Mouse (Mus musculus): ENCODE measurements around the gene Hdac5. TPM values are rescaled to one million over a fixed set of nuclear protein-coding genes. Genes with fewer than 3 reads are reported as not detected.

Hdac5 gene
- polyA plus RNA-seq (2016; fragmentation: Nextera tagmentation; extraction: Ambion mirVana), result 21.7 and 23.1 TPM in 2 replicates

DNA sequence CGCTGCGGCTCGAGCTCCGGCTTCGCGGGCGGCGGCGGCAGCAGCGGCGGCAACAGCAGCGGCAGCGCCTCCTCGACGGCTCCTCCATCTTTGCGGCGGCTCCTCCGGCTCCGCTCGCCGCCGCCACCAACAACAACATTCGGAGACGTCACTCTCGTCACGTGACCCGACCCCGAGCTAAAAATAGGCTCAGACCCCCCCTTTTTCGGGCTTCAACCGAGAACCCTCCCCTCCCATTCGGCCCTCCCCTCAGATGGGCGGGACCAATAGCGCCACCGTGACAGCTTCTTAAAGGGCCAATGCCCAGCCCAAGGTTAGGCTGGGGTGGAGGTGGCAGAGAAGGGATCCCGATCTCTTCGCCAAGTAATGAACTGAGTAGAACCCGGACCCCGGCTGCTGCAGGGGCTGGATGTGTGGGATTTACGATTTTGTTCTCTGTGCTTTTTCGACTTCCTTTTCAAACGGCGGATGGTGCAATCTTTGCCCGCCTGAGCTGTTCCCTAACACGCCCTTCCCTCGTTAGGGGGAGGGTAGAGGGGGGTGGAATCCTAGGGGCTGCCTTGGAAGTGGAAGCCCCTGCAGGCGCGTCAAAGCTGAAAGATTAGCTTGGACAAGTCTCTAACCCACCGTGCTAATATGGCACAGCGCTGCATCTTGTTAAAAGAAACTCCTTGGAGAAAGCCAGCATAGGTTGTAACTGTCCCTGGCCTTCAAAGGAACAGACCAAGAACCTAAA, at the start of gene Hdac5:
Hdac5 (minus strand) TSS at position 161 of the 736 bp plus-strand sequence.
- H3K27me3 ChIP-seq (replicated peaks), result peaks cover 44% of the 10 kb centered on the region
- WGBS (ENCODE audit: insufficient replicate concordance), result under 1% methylated on average over 46 of the region's 49 CpGs
- ATAC-seq, result peak; percentile 94
- peak within 1 kb of the TSS; percentile 89 for H3K4me3 ChIP-seq
- H3K4me2 ChIP-seq, result peak within 1 kb of the TSS; percentile 98
- H3K4me1 ChIP-seq, result peaks cover 36% of the 10 kb centered on the region
- peak within 1 kb of the TSS; percentile 93 for H3K9ac ChIP-seq
- H3K9me3 ChIP-seq (replicated peaks), result no peaks in the 10 kb centered on the region
- peak within 1 kb of the TSS; percentile 89 for H3K27ac ChIP-seq
- H3K36me3 ChIP-seq, result no peaks in the 10 kb centered on the region

DNA sequence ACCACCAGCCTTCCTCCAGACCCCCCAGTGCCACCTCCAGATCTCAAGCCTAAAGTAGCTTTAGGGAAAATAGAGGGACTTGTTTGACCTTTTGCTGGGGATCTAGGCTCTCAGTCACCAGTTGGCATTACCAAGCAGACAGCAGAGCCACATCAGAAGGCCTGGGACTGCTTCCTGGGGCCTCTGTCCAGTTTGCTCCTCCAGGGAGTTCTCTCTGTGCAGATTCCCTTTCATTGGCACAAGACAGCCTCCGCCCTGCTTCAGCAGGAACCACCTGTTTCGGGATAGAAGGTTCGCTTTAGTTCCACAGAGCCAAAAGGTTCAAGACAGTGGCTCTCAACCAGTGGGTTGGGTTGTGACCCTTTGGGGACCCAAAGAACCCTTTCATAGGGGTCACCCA, 49.6 kb upstream of the Hdac5 start:
- H3K4me2 ChIP-seq, result no peak overlapping the region
- H3K4me1 ChIP-seq, result peaks cover 18% of the 10 kb centered on the region
- no peaks in the 10 kb centered on the region for H3K36me3 ChIP-seq
- ATAC-seq, result no peak
- H3K9ac ChIP-seq, result no peak overlapping the region
- peaks cover 16% of the 10 kb centered on the region for H3K27me3 ChIP-seq (replicated peaks)
- no peak overlapping the region for H3K27ac ChIP-seq
- WGBS (ENCODE audit: insufficient replicate concordance), result 81% methylated on average over 3 of the region's 3 CpGs
- no peaks in the 10 kb centered on the region for H3K9me3 ChIP-seq (replicated peaks)
- H3K4me3 ChIP-seq, result no peak overlapping the region

DNA sequence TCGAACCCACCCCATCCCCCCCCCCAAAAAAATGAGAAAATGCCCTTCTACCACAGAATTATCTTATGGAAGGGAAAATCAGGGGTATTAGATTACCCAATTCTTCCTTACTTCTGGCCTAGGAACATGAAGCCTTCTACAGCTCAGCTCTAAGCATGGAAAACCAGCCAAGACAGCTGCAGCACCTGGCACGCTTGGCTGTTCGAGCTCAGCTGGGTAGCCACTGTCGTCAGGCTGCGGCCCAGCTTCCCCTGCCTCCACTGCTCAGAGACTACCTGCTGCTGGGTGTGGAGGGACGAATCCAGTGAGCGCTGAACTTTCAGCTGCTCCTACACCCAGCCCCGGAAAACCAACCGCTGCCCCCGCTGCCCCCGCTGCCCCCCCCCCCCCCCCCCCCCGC, 47.8 kb upstream of the Hdac5 start:
- peaks cover 16% of the 10 kb centered on the region for H3K27me3 ChIP-seq (replicated peaks)
- H3K4me2 ChIP-seq, result no peak overlapping the region
- no peak overlapping the region for H3K4me3 ChIP-seq
- no peaks in the 10 kb centered on the region for H3K9me3 ChIP-seq (replicated peaks)
- no peak for ATAC-seq
- no peak overlapping the region for H3K27ac ChIP-seq
- 82% methylated on average over 9 of the region's 12 CpGs for WGBS (ENCODE audit: insufficient replicate concordance)
- no peak overlapping the region for H3K9ac ChIP-seq
- H3K4me1 ChIP-seq, result peaks cover 12% of the 10 kb centered on the region
- no peaks in the 10 kb centered on the region for H3K36me3 ChIP-seq

DNA sequence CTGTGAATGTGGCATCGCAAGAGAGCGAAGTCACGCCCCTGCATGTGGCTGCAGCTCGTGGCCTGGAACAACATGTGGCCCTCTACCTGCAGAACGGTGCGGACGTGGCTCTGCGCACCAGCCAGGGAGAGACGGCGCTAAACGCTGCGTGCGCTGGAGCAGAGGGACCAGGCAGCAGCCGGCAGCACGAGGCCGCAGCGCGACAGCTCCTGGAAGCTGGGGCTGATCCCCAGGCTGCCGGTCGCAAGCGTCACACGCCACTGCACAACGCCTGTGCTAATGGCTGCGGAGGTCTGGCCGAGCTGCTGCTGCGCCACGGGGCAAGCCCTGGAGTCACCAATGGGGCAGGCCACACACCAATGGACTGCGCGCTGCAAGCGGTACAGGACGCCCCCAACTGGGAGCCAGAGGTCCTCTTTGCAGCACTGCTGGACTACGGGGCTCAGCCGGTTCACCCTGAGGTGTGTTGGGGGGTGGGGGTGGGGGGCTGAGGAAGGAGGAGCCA, 46.5 kb upstream of the Hdac5 start:
- peak; percentile 67 for ATAC-seq
- 3% methylated on average over 33 of the region's 33 CpGs for whole genome bisulfite sequencing (ENCODE audit: insufficient replicate concordance)
- no peak overlapping the region for H3K27ac ChIP-seq

DNA sequence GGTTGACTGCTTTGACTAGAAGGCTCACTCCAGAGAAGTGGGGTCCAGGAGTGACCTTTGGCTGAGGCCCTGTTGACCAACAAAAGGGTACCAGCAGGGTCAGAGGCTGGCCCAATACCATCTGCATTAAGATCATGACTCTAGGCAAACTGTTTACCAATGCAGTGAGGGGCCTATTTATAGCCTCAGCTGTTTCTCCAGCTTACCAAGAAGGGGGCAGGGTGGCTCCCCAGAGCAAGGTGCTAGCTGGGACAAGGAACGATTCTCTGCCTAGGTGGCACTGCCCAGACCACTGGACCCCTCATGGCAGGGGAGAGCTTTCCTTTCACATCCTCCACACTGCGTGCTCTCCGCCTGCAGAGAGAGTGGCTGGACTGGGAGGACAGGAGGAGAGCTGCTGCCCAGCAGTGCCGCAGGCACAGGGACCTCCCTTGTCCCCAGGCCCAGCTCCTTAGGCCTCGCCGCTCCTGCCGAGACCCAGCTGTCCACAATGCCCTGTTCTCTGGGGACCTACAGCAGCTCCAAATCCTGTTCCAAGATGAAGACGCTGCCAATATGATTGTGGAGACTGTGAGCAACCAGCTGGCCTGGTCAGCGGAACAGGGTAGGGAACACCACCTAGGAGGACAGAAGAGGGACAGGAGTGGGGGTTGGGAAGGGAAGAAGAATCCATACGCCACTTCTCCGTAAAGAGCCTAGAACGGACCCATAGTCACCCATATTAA, 38.7 kb upstream of the Hdac5 start, which contains the start of gene Asb16:
Asb16 (plus strand) TSS at position 224 of the 725 bp plus-strand sequence.
- Histone ChIP-seq H3K9ac (no peak within 1 kb of the TSS), H3K27ac (no peak within 1 kb of the TSS), H3K4me2 (no peak within 1 kb of the TSS), H3K4me3 (no peak within 1 kb of the TSS), H3K27me3 (replicated peaks) (no peaks in the 10 kb centered on the region; the same call in none of the 2 replicates), H3K4me1 (peaks cover 13% of the 10 kb centered on the region; the same call in 1 of the 2 replicates), H3K36me3 (peaks cover 17% of the 10 kb centered on the region), H3K9me3 (replicated peaks) (no peaks in the 10 kb centered on the region)
- ATAC-seq, result no peak
- WGBS (ENCODE audit: insufficient replicate concordance), result 72% methylated on average over 12 of the region's 12 CpGs

More for the DNA sequence above, 46.5 kb upstream of the Hdac5 start:
- H3K9me3 ChIP-seq (replicated peaks), result no peaks in the 10 kb centered on the region
- peak overlapping the region; percentile 37 for H3K4me3 ChIP-seq
- peak overlapping the region; percentile 66 for H3K9ac ChIP-seq
- peaks cover 12% of the 10 kb centered on the region for H3K4me1 ChIP-seq
- H3K36me3 ChIP-seq, result no peaks in the 10 kb centered on the region
- H3K27me3 ChIP-seq (replicated peaks), result peaks cover 16% of the 10 kb centered on the region
- H3K4me2 ChIP-seq, result peak overlapping the region; percentile 68

DNA sequence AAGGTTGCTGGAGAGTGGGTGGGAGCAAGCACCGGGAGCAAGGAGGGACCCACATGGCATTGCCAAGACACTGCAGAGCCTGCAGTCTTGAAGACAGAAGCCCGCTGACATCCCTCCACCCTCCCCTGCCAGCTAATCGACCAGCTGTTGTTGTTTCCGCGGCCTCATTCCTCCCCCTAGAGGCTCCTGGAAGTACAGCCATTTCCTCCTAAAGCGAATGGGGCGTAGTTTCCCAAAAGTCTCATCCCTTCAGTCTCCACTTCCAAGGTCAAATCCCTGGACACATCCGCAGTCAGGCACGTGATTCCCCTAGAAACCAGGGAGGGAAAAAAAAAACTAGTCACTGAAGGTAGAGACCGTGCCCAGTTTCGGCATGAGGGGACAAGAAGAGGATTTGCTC, 37.5 kb upstream of the Hdac5 start:
- Histone ChIP-seq H3K27ac (no peak overlapping the region), H3K27me3 (replicated peaks) (no peaks in the 10 kb centered on the region; the same call in 1 of the 2 replicates), H3K9me3 (replicated peaks) (no peaks in the 10 kb centered on the region), H3K4me2 (0 out of 2 replicates have a peak overlapping the region, but pooled peaks have one; percentile 23), H3K36me3 (peaks cover 28% of the 10 kb centered on the region), H3K4me3 (no peak overlapping the region), H3K9ac (no peak overlapping the region), H3K4me1 (peaks cover 13% of the 10 kb centered on the region; the same call in 1 of the 2 replicates)
- ATAC-seq, result 0 out of 2 replicates have a peak, but pooled peaks have one; percentile 21
- WGBS (ENCODE audit: insufficient replicate concordance), result 8% methylated on average over 11 of the region's 11 CpGs

DNA sequence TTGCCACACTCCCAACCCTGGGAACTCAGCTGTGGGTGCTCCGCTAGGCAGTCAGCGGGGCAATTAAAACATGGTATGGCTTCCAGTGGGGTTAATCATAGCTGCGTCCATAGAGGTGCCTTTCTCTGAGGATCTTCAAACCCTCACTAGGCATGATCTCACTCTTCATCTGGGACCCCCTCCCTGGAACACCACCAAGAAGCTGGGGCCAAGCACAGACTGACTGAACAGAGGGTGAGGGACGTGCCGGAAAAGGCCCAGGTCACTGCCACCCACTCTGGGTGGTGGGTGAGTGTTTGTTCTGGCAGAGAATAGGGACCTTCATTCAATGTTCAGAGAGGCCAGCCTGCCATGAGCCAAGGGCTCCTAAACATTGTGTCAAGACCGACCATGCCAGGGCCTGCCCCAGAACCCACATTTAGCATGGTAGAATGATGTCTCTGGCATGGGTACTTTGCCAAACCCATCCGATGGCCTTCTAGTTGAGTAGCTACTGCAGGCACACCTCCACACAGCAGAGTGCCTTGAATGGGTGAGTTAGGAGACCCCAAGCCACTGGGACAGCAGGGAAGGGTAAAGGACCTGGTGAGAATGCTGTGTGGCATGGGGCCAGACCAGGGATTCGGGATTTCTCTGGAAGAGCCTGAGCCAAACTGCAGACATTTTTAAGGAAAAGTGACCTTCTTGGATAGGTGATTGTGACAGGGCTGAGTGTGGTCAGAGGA, 36.8 kb upstream of the Hdac5 start:
- H3K4me1 ChIP-seq, result peaks cover 13% of the 10 kb centered on the region; the same call in 1 of the 2 replicates
- 0 out of 2 replicates have a peak overlapping the region, but pooled peaks have one; percentile 23 for H3K4me2 ChIP-seq
- H3K36me3 ChIP-seq, result peaks cover 35% of the 10 kb centered on the region
- H3K9me3 ChIP-seq (replicated peaks), result no peaks in the 10 kb centered on the region
- no peak overlapping the region for H3K4me3 ChIP-seq
- no peak overlapping the region for H3K27ac ChIP-seq
- no peaks in the 10 kb centered on the region; the same call in 1 of the 2 replicates for H3K27me3 ChIP-seq (replicated peaks)
- no peak overlapping the region for H3K9ac ChIP-seq
- WGBS (ENCODE audit: insufficient replicate concordance), result 81% methylated on average over 8 of the region's 8 CpGs
- no peak for ATAC-seq

DNA sequence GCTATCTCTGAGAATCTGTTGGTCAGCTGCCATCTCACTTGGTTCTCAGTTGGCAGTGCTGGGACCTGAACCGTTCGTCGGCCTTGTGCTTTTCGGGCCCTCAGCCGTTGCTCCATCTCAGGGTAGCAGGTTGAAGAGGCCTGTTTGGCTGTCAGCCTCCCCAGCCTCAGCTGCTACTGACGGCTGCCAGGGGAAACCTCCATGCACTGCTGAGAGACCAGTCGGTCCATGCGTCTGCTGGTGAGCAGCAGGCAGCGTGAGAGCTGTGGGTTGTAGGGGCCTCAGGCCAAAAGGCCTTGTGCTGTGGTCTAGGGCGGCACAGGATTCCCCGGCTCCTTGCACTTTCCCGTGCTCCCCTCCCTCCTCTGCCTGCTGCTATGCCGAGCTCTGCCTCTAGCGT, 35.9 kb upstream of the Hdac5 start:
- Histone ChIP-seq H3K36me3 (peaks cover 44% of the 10 kb centered on the region), H3K4me2 (no peak overlapping the region), H3K27ac (no peak overlapping the region), H3K4me3 (no peak overlapping the region), H3K27me3 (replicated peaks) (no peaks in the 10 kb centered on the region; the same call in 1 of the 2 replicates), H3K9ac (no peak overlapping the region), H3K4me1 (peaks cover 13% of the 10 kb centered on the region; the same call in 1 of the 2 replicates), H3K9me3 (replicated peaks) (no peaks in the 10 kb centered on the region)
- 67% methylated on average over 14 of the region's 14 CpGs for WGBS (ENCODE audit: insufficient replicate concordance)
- no peak for ATAC-seq

DNA sequence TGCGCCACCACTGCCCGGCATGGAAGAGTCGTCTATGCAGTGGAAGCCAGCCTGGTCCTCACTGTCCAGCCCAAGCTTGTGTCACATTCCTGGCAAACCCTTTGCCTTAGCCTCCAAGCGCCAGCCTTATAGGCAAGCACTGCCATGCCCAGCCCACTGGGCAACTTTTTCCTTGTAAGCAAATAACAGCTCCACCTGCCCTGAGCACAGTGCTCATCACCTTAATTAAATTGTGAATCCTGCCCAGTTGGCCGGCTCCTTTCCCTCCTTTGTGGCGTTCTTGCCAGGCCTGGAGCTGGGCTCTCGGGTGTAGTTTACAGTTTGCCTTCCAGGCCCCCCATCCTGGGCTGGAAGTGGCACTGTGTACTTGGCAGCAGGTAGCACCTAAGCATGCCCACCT, 33.2 kb upstream of the Hdac5 start:
- no peak for ATAC-seq
- H3K27me3 ChIP-seq (replicated peaks), result no peaks in the 10 kb centered on the region
- H3K4me1 ChIP-seq, result peaks cover 16% of the 10 kb centered on the region
- H3K4me3 ChIP-seq, result no peak overlapping the region
- 85% methylated on average over 7 of the region's 7 CpGs for WGBS (ENCODE audit: insufficient replicate concordance)
- no peak overlapping the region for H3K9ac ChIP-seq
- H3K27ac ChIP-seq, result no peak overlapping the region
- no peaks in the 10 kb centered on the region for H3K9me3 ChIP-seq (replicated peaks)
- no peak overlapping the region for H3K4me2 ChIP-seq
- H3K36me3 ChIP-seq, result peaks cover 68% of the 10 kb centered on the region

DNA sequence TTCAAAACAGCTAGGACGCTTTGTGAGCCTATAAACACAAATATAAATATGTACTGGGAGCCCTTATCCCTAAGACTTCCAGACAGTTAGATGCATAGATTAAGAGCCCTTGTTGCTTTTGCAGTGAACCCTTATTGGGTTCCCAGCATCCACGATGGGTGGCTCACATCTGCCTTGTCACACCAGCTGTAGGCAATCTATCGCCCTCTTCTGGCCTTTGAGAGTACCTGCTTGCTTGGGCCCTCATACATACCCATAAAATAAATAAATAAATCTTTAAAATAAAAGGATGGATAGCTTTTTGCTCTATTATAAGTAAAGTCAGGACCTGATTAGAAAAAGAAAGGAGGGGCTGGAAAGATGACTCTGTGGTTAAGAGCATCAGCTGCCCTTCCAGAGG, 28.6 kb upstream of the Hdac5 start:
- Histone ChIP-seq H3K4me2 (no peak overlapping the region), H3K4me1 (peaks cover 12% of the 10 kb centered on the region), H3K4me3 (no peak overlapping the region), H3K9ac (0 out of 2 replicates have a peak overlapping the region, but pooled peaks have one; percentile 8), H3K27me3 (replicated peaks) (no peaks in the 10 kb centered on the region), H3K9me3 (replicated peaks) (no peaks in the 10 kb centered on the region), H3K27ac (no peak overlapping the region), H3K36me3 (peaks cover 87% of the 10 kb centered on the region)
- WGBS (ENCODE audit: insufficient replicate concordance), result 82% methylated on average over 3 of the region's 3 CpGs
- ATAC-seq, result no peak

DNA sequence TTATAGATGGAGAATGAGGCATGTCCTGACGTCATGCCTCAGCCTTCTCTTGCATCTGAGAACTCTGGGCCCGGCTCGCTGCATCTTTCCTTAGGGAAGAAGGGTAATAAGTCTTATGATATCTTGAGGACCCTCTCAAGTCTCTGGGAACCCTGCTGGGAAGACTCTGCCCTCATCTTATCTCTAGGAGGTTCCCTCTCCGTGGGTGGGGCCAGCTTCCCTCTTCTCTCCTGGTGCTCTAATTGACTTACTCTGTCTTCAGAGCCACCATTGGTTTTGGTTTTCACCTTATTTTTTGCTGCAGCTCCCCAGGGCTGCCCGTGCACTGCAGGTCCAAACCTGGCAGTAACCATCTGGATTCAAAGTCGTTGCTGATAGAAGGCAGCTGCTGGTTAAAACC, 28.1 kb upstream of the Hdac5 start:
- Histone ChIP-seq H3K9me3 (replicated peaks) (no peaks in the 10 kb centered on the region), H3K27ac (no peak overlapping the region; the same call in 1 of the 2 replicates), H3K36me3 (peaks cover 83% of the 10 kb centered on the region), H3K4me3 (no peak overlapping the region), H3K4me2 (no peak overlapping the region), H3K27me3 (replicated peaks) (no peaks in the 10 kb centered on the region), H3K4me1 (peaks cover 12% of the 10 kb centered on the region), H3K9ac (0 out of 2 replicates have a peak overlapping the region, but pooled peaks have one; percentile 8)
- no peak for ATAC-seq
- 69% methylated on average over 6 of the region's 6 CpGs for WGBS (ENCODE audit: insufficient replicate concordance)

Data from liver, embryonic 12.5 days (tissue).